Mouse (Mus musculus) frontal cortex, postnatal 25 days (tissue): Measurements from ENCODE around the gene Esd.

ENCODE experiments used
- DNase-seq, 2 experiments: peaks; one replicate each; pipeline ENCODE4 v3.0.0; 2022; ENCODE audit warnings: low spot score in 2 of 2

Esd gene

DNA sequence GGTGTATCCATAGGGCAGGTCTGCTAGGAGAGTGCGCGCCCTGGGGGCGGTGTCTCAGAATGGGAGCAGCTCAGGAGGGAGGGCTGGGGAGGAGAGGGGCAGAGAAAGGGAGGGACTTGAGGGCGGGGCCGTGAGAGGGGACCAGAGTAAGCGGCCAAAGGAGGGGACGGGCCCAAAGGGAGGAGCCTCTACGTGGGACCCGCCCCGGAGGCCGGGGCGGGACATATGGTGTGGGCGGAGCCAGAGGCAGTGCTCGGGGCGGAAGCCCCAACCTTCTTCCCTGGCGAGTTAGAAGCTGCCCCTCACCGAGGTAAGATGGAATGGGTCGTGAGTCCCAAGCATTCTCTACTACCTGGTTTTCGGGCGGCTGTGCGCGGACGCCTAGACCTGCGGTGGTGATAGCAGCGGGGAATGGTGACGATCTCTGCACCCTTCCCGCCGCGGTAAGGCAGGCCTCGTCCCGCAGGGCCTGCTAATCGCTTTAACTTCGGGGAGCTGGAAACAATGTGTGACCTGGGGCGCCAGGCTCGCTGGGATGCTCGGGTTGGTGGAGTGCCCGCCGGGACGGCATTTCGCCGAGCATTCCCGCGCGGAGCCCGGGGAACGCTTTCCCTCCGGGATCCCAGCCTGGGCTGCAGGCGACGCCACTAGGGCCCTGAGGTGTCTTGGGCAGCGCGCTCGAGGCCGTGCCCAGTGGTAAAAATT is at the start of gene Esd:
Esd (plus strand) TSS at position 219 of the 705 bp plus-strand sequence.
- peak; percentile 64 to 66 for DNase-seq

DNA sequence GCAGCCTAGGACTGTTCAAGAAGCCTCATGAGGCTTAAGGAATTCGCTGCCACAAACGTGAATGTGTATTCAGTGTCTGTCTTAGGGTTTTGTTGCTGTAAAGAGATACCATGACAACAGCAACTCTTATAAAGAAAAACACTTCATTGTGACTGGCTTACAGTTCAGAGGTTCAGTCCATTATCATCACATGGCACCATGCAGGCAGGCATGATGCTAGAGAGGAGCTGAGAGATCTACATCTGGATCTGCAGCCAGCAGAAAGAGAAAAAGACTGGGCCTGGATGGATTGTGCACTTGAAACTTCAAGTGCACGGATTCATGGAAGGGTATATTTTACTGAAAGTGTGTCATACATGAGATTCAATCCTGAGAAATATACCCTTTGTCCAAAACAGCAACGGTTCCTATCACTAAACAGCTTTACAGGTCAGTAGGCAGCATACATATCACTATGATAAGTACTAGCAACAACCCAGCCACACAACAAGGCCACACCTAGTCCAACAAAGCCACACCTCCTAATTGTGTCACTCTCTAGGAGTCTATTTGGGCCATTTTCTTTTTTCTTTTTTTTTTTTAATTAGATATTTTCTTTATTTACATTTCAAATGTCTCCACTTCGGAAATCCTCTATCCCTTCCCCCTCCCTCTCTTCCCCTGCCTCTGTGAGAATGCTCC is 47.7 kb upstream of the Esd start:
- DNase-seq, result no peak

DNA sequence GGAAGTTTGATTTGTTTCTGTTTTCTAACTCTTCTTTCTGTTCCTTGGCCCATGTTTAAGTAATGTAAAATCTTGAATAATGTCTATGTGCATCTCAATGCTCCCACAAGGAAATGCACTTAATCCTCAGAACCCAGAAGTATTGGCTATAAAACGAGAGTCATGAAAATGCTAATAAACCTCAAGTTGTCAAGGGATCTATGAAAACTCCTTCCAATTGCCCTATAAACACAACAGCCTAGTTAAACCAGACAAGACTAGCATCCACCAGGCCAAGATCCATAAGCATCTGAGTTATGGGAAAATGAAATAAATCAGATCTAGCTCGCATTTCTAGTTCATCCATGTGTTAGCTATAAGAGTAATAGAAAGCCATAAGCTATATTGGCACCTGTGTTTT is 40.1 kb upstream of the Esd start:
- no peak for DNase-seq

DNA sequence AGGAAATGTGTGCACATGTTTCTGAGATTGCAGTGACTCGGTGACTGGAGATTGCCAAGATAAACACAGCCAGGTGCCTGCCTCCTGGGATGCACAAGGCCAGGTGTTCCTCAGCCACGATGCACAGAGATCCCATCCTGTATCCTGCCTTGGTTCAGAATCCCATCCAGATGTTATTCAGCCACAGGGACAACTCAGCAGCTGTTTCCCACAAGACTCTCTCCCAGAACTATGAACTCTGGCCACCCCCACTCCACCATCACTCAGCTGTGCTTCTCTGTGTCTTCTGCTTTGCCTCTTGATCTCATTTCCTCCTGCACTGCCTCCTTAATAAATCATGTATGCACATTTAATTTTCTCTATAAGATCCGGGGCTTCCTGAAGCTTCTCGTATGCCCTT is 35.3 kb upstream of the Esd start:
- DNase-seq, result no peak

DNA sequence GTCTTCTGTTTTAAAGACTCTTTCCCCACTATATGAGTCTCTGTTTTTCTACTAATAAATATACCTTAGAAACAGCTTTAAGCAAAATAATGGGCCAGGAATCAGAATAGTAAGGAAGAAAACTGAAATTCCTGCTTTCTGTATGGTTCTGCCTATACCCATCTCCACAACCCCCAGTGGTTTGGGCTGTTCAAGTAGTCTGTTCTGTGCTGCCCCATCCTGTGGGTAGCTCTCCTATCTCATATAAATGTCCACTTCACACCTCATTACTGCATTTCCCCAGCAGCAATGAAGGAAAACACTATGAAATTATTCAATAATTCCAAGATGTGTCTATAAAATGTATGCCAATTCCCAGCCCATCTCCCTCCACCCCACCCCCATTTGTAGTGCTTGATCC is 34.7 kb upstream of the Esd start:
- no peak for DNase-seq

DNA sequence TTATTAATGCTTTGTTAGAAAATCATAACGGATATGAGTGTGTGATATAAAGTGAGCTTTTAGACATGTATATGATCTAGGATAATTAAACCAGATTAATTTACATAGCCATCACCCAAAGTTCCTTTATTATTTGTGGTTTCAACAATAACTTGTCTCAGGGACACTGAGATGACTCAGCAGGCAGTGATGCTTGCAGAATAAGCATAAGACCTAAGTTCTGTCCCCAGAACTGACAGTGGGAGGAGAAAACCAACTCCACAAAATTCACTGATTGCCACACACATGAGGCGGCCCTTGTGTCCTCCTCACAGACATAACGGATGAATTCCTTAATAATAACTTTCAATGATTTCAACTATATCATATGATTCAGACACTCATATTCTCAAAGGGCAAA is 32.9 kb upstream of the Esd start:
- DNase-seq, result no peak

DNA sequence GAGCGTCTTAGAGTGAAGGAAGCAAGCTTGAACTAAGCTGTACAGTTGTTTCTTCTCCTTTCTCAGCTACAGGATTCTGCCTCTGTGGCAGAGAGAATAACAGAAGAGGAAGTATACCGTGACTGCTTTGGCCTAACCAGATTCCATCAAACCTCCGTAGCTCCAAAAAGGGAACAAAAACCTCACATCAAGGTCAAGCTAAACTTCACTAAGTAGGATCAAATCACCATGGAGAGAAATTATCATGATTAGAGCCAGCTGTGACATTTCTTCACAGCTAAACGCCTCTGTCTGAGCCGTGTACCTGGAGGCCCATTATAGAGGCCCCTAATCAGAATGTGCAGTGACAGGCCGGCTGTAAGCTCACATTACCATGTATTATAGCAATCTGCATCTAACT is 28.2 kb upstream of the Esd start:
- no peak for DNase-seq

DNA sequence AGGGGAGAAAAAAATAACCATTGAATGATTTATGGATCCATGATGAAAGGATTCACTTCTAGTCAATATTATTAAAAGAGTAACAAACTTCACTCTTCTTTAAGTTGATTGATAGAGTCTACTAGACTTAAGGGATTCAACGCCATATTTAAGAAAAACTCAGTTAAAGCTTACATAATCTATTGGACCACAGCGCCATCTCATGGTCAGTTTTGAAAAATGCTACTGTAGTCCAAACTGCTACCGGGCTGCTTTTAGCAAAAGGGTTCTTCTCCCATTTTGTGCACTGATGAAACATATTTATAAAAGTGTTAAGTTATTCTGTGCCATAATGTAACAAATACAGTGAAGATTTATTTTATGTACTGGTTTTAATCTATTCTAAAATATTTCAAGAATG is 23.0 kb upstream of the Esd start:
- DNase-seq, result peak; percentile 15 to 35

DNA sequence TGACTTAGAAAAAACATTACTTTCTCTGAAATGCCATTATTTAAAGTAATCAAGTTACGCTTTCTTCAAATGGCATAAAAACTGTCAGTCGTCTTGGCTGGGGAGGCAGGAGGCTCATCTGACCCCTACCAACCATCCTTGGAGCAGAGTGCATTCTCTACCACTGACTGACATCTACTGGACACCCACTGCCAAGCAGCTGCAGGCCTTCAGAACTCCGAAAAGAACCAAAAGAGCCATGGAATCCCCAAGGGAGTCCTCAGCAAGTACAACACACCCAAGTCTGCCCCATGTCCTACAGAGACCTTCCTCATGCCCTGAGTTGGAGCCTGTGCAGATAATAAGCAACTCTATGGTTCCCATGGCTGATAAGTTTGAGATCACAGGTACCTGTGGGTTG is 8.6 kb upstream of the Esd start:
- DNase-seq, result no peak

DNA sequence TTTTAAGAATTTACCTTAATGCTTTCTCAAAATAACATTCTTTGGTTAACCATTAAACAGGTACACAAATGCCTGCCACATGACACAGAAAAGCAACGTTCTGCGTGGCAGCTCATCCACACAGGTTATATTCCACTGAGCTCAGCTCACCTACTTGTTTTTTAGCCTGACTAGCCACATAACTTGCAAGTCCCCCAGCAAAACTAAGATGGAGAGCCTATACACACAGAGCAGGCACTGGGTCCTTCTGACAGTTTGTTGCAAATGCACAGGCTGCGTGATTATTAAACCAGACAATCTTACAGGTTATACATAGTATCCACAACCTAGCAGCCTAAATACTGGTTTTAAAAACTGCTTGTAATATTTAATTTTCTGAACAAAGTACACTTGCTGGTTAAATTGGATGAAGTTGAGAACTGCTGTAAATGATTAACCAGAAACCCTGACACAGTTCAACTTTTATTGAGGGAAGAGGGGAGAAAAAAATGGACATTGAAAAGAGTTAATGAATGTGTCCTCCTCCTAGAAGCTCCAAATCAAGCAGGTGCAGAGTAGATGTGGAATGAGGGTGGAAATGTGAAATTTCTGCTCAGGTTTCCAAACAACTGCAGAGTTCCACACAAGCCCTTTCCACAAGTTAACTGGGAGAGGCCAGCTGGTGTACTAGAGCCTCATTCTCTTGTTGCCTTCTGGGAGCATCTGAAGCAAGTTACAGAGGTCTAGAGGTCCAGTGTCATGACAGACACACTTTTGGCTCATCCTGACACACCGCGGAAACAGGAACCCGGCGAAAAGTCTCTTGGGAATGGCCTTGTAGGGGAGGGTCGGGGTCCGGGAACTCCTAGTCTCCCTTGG is 647 bp upstream of the Esd start:
- no peak for DNase-seq

DNA sequence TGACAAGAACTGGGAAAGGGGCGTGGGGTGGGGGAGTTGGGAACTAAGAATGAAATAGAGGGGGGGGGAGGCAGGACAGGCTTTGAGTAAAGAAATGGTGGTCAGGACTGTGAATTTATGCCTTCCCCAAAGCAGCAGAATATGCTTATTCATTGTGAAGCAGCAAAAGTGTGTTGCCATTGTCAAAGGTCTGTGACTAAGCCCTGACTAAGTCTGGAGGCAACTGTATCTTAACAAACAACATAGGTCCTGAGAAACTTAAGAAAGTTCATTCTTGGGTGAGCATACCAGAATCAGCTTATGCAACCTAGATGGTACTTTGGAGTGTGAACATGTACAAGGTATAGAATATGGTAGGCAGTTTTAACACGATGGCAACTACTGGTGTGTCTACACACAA is 1.3 kb downstream of the Esd start:
- DNase-seq, result no peak

DNA sequence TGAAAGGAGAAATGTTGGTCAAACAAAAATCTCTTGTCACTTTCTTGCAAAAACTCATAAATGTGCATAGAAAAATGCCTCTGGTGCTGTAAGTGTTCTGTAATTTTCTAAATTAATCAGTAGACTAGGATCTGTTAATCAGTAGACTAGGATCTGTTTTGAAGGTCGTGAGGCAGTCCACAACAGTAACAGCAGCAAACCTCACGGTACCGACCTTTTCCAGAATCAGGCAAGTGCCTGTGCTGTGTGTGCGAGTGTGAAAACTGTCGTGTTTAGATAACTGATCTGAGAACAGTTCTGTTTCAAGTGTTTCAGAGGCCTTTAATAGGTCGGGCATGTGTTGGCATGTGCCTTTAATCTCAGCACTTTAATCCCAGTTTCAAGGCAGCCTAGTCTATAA is 3.4 kb downstream of the Esd start:
- no peak for DNase-seq

DNA sequence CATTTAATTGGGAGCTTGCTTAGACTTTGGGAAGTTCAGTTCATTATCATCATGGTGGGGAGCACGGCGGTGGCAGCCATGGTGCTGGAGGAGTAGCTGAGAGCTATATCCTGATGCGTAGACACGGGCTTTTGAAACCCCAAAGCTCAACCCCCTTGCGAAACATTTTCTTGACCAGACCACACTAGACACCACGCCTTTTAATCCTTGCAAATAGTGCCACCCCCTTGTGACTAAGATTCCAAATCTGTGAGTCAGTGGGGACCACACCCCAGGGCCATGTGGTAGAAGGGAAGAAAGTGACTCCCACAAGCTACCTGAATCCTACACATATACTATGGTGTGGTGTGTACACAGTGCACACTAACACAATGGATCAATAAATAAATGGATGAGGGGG is 4.8 kb downstream of the Esd start:
- no peak for DNase-seq

DNA sequence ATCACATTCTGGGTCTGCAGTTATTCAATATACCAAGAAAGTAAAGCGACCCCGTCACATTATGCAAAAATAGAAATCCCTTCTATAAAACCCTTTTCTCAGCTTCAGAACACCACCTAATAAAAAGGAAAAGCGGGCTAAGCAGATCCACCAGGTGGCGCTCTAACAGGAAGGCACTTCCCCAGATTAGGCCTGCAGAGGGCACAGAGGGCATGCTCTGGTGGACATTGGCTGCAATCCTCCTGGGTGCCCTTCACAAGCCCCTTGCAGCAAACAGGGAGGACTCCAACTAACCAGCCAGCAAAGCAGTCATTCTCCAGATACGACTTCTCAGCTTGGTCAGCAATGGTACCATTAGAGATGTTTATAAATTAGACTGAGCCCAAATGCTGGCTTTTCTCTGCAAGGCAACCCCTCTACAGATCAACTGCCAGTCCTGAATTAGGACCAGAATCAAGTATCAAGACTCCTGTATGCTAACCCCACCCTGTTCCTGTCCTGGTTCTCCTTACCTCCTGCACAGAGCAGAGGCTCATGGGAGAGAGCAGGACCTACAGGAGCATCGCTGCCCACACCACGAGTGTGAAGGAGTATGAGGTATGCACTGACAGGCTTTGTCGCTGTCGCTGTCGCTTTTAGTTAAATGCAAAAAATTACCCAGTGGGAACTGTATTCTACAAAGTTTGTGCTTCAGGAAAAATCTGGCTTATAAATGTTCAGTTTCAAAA is 32.3 kb downstream of the Esd start:
- DNase-seq, result peak; percentile 52 to 53

DNA sequence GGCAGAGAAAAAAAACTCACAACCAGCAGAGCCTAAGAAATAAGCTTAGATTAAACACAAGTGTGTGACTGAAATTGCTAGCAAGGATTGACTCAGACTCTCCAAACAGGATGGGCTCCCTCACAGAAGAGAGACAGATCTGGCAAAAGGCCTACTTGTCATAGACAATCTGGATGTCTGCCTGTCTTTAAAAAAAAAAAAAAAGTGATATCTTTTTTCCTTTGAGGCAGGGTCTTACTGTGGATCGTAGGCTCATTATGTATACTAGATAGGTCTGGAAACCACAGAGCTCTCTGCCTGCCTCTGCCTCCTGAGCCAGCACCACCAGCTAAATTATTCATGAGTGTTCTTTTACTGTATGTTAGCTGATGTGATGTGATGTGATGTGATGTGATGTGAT is 35.8 kb downstream of the Esd start:
- DNase-seq, result no peak

DNA sequence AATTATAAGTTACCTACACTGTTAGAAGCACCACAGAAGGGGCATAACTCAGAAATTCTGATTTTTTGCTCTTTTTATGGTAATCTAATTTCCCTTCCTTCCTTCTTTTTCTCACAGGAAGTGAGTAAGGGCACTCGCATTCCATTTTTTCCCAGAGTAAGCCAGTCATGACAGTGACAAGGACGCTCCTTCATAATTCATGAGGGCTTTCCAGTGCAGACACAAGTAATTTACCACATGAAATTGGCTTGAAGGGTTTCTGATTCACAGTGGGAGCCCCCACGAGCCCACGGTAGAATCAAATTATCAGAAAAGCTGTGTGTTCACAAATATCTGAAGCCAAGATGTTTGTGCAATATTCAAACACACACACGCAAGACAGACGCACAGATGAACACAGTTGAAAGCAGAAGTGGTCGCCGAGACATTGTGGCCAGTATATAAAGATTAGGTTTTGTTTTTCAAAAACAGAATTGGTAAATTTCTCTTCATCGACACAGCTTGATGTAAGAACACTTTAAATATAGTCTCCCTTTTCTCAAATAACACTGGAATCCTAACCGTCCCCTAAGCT is 42.0 kb downstream of the Esd start:
- DNase-seq, result no peak

DNA sequence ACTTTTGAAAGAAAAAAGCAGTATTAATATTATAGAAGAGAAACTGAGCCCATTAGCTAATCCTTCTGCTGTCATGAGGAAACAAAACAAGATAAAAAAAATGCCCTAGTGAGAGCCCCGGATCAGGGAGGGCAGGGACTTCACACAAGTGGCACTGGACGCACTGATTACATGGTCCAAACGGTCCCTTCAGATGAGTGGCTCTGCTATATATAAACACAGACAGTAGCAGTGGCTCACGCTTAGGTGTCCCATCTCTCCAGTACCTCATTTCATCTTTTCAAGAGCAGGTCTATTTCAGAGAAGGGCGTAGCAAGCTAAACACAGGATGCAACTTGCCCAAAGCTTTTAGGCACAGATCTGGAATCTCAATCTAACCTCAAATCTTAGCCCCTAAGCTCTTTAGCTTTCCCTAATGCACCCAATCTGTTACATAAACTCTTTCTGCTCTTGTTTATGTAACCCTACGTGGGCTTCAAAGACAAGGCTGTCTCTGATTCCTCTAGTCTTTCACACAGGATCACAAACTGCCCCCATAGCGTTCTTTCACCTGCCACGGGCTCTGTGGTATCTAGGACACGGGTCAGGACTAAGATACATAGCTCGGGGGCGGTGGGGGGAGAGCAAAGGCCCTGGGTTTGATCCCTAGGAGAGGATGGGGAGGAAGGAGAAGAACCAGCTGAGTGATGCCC is 52.3 kb downstream of the Esd start:
- no peak for DNase-seq

DNA sequence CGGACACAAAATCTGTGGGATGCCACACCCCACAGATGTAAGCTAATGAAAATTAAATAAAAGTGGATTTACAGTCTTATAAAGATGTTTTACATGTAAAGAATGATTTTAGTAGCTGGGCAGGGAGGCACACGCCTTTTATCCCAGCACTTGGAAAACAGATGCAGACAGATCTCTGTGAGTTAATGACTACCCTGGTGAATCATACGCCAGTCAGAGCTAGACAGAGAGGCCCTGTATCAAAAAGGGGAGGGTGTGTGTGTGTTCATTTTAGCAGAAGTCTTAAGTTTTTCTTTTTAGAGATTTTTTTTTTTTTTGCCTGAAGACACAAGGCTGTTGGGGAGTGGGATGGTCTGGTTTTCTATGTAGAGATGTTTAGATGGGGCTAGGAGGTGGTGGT is 55.6 kb downstream of the Esd start:
- DNase-seq, result no peak

DNA sequence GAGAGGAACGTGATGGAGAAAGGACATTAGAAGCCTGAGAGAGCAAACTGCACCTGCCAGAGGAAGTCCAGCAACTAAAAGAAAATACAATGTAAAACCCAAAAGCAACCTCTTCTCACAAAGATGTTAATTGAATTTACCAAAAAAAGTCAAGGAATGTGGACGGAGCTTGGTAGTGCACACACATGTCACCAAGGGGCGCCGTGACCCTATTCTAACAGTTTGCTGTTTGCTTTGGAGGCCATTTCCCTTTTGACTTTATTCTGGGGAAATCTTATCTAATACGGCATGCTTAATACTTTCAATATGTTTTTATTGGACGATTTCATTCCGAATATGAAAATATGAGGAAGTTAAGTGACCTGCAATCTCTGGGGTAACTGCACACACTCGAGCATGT is 56.7 kb downstream of the Esd start:
- DNase-seq, result no peak

DNA sequence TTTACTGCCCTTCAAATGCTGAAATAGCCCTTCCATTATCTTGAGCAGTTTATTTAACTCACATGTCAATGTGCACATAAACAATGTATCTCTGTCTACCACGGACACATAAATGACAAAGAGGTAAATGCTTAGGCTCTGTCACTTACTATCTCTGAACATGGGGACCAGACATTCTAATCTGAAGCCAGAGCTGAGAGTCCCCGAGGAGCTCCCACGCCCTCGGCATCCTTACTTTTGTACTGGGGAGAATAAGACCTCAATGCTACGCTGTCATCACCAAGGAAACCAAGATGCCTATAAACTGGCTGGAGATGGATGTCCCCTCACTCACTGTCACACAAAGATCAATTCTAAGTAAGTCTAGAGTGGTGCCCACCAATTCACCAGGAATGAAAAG is 58.4 kb downstream of the Esd start:
- DNase-seq, result no peak

DNA sequence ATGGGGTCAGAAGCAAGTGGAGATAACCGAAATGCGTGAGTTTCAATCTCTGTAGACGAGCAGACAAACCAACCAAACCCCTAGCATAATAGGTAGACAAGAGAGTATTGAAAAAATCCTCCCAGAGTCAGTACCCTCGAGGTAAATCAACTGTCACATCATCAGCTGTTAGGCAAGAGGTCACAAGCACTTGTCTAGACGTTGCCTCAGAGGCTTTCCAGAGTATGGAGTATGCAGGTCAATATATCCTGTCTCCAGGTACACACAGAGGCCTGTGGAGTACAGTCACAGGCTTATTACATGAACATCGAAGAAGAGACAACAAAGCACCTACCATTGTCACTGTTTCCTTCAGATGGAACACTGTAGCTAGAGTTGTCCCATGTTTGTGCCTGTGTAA is 60.7 kb downstream of the Esd start:
- DNase-seq, result no peak
